Mouse (Mus musculus): Measurements from ENCODE around the gene Krtap28-10. TPM values are rescaled to one million over a fixed set of nuclear protein-coding genes. Genes with fewer than 3 reads are reported as not detected.

Krtap28-10 gene
- polyA plus RNA-seq, 1 experiment: not detected

DNA sequence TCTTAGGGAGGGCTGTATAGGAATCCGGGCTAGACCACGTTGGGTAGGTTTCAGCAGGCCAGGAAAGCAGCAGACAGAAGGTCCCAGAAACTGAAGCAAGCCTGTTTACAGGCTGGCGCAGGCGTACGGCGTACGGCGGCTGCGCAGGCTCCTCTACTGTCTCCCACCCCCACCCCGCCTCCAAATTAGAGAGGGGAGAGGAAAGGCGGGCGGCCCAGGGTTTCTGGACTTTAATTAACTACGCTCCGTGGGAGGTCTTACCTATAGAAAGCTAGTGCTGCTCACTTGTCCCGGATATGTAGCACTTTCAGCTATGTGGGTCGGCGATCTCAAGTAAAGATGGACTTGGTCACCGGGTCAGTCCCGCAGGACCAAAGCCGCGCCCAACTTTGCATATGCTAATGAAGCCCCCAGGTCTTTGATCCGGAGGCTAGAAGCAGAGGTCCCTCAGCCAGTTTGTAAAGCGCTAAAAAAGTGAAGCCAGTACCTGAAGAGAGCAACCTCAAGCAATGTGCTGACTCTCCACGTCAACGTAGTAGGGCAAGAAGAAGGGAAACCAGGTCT, 4.1 kb downstream of the Krtap28-10 start, which contains the start of gene Slc19a3:
TSS of gene Slc19a3 (minus strand) at position 340 of the 564 bp plus-strand sequence.
- WGBS: 3% methylated on average over 25 of the region's 25 CpGs
- Histone ChIP-seq H3K4me3 (ENCODE audit: low read depth, low read length) (peak within 1 kb of the TSS; percentile 57), H3K27ac (ENCODE audit: insufficient read depth, low read depth, low read length) (no peak within 1 kb of the TSS)

DNA sequence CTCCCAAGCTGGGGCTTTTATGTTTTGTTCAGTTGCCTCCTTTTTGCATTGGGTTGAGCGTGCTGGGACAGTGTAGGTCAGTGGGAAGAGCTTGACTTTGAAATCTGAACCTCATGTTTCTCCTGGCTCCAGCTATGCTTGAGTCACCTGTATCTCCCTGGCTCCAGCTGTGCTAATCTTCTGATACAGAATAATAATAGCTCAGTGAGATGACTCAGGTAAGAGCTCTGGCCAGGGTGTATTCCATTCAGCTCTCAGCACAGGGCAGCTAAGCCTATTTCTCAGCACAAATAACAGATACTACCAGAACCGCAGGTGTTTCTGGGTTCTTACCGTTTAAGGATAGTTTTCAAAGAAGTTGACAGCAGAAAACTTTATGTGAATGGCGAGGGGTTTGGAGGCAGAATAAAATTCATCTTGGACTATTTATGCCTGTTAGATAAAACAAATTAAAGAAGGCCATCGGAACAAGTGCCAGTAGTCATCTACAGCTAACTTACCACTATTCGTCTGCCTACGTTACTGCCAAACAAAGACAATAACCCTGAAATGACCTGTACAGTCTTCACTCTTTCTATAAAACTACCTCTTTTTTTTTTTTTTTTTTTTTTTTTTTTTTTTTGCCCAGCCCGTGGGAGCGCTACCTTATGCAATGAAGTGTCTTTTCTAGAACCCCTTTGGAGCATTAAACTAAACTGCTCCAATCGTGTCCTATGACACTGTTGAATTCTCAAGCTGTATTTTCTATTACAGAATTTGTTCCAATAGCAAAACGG, 5.2 kb downstream of the Krtap28-10 start:
- 76% methylated on average over 11 of the region's 11 CpGs for WGBS
- Histone ChIP-seq H3K4me3 (ENCODE audit: low read depth, low read length) (no peak overlapping the region), H3K36me3 (ENCODE audit: control insufficient read depth, insufficient read depth, low read length) (no peaks in the 10 kb centered on the region), H3K27me3 (ENCODE audit: control insufficient read depth, insufficient read depth, low read length) (no peaks in the 10 kb centered on the region), H3K27ac (ENCODE audit: insufficient read depth, low read depth, low read length) (no peak overlapping the region), H3K4me1 (ENCODE audit: control insufficient read depth, insufficient read depth, insufficient read length, low read length) (peaks cover 5% of the 10 kb centered on the region; the same call in 1 of the 2 replicates)
- no peak for TF ChIP-seq POLR2A (IDR thresholded peaks at IDR 0.05; ENCODE audit: low read depth, low read length)
- no peak for TF ChIP-seq CTCF (IDR thresholded peaks at IDR 0.05; ENCODE audit: extremely low read depth, insufficient read length, insufficient replicate concordance, low read depth, low read length)

More for the DNA sequence above, 4.1 kb downstream of the Krtap28-10 start, which contains the start of gene Slc19a3:
- H3K4me1 ChIP-seq (ENCODE audit: control insufficient read depth, insufficient read depth, insufficient read length, low read length): peaks cover 5% of the 10 kb centered on the region; the same call in 1 of the 2 replicates
- no peaks in the 10 kb centered on the region for H3K27me3 ChIP-seq (ENCODE audit: control insufficient read depth, insufficient read depth, low read length)
- H3K36me3 ChIP-seq (ENCODE audit: control insufficient read depth, insufficient read depth, low read length): no peaks in the 10 kb centered on the region
- TF ChIP-seq CTCF (IDR thresholded peaks at IDR 0.05; ENCODE audit: extremely low read depth, insufficient read length, insufficient replicate concordance, low read depth, low read length): no peak
- no peak for TF ChIP-seq POLR2A (IDR thresholded peaks at IDR 0.05; ENCODE audit: low read depth, low read length)

GRCm38 (mm10) chr1:83034509-83034908, 7.8 kb downstream of the Krtap28-10 start:
- TF ChIP-seq POLR2A (IDR thresholded peaks at IDR 0.05; ENCODE audit: low read depth, low read length) (no peak), CTCF (IDR thresholded peaks at IDR 0.05; ENCODE audit: extremely low read depth, insufficient read length, insufficient replicate concordance, low read depth, low read length) (no peak)
- WGBS: 81% methylated on average over 5 of the region's 5 CpGs
- no peaks in the 10 kb centered on the region for H3K27me3 ChIP-seq (ENCODE audit: control insufficient read depth, insufficient read depth, low read length)

GRCm38 (mm10) chr1:83032508-83032907, 9.8 kb downstream of the Krtap28-10 start:
- Histone ChIP-seq H3K4me3 (ENCODE audit: low read depth, low read length) (no peak overlapping the region), H3K27me3 (ENCODE audit: control insufficient read depth, insufficient read depth, low read length) (no peaks in the 10 kb centered on the region), H3K27ac (ENCODE audit: insufficient read depth, low read depth, low read length) (no peak overlapping the region), H3K36me3 (ENCODE audit: control insufficient read depth, insufficient read depth, low read length) (no peaks in the 10 kb centered on the region), H3K4me1 (ENCODE audit: control insufficient read depth, insufficient read depth, insufficient read length, low read length) (no peaks in the 10 kb centered on the region)
- no peak for TF ChIP-seq POLR2A (IDR thresholded peaks at IDR 0.05; ENCODE audit: low read depth, low read length)
- no peak for TF ChIP-seq CTCF (IDR thresholded peaks at IDR 0.05; ENCODE audit: extremely low read depth, insufficient read length, insufficient replicate concordance, low read depth, low read length)
- WGBS: 38% methylated on average over 6 of the region's 6 CpGs

More at GRCm38 (mm10) chr1:83034509-83034908, 7.8 kb downstream of the Krtap28-10 start:
- Histone ChIP-seq H3K4me3 (ENCODE audit: low read depth, low read length) (no peak overlapping the region), H3K27ac (ENCODE audit: insufficient read depth, low read depth, low read length) (no peak overlapping the region), H3K36me3 (ENCODE audit: control insufficient read depth, insufficient read depth, low read length) (no peaks in the 10 kb centered on the region), H3K4me1 (ENCODE audit: control insufficient read depth, insufficient read depth, insufficient read length, low read length) (peaks cover 5% of the 10 kb centered on the region; the same call in 1 of the 2 replicates)

DNA sequence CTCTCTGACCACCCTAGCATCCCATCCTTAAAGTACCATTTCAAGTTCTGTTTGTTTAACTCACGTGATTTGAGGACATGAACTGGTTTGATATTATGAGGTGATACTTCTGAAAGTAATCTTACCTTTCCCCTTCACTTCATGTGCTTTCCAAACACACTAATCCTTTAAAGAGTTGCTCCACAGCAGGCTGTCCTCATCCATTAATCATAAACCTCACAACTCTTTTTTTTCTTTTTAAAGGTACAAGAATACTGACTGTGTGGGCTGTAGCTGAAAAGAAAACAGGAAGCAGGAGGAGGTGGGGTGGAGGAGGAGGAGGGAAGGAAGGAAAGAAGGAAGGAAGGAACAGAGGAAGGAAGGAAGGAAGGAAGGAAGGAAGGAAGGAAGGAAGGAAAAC, 10.3 kb downstream of the Krtap28-10 start:
- no peaks in the 10 kb centered on the region for H3K4me1 ChIP-seq (ENCODE audit: control insufficient read depth, insufficient read depth, insufficient read length, low read length)
- H3K27ac ChIP-seq (ENCODE audit: insufficient read depth, low read depth, low read length): no peak overlapping the region
- no peak overlapping the region for H3K4me3 ChIP-seq (ENCODE audit: low read depth, low read length)
- TF ChIP-seq CTCF (IDR thresholded peaks at IDR 0.05; ENCODE audit: extremely low read depth, insufficient read length, insufficient replicate concordance, low read depth, low read length): no peak
- no peak for TF ChIP-seq POLR2A (IDR thresholded peaks at IDR 0.05; ENCODE audit: low read depth, low read length)
- H3K27me3 ChIP-seq (ENCODE audit: control insufficient read depth, insufficient read depth, low read length): no peaks in the 10 kb centered on the region
- WGBS: 29% methylated on average over 1 of the region's 1 CpGs
- H3K36me3 ChIP-seq (ENCODE audit: control insufficient read depth, insufficient read depth, low read length): no peaks in the 10 kb centered on the region

DNA sequence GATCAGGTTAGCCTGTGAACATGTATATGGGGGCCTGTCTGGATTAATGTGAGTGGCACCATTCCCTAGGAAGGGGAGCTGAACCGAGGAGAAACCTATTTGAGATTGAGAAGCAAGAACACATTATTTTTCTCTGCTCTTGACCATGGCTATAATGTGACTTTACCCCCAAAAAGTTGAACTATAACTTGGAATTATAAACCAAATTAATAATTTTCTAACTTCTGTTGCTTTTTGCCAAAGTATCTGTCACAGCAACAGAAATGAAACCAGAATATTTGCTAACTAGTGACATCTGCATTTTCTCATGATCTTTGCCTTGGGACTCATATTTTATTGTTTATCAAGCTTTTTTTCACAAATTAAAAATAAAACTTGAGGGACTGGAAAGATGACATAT, 25.7 kb downstream of the Krtap28-10 start:
- Histone ChIP-seq H3K4me3 (ENCODE audit: low read depth, low read length) (no peak overlapping the region), H3K36me3 (ENCODE audit: control insufficient read depth, insufficient read depth, low read length) (no peaks in the 10 kb centered on the region), H3K27ac (ENCODE audit: insufficient read depth, low read depth, low read length) (no peak overlapping the region), H3K27me3 (ENCODE audit: control insufficient read depth, insufficient read depth, low read length) (no peaks in the 10 kb centered on the region), H3K4me1 (ENCODE audit: control insufficient read depth, insufficient read depth, insufficient read length, low read length) (no peaks in the 10 kb centered on the region; the same call in 1 of the 2 replicates)
- TF ChIP-seq POLR2A (IDR thresholded peaks at IDR 0.05; ENCODE audit: low read depth, low read length) (no peak), CTCF (IDR thresholded peaks at IDR 0.05; ENCODE audit: extremely low read depth, insufficient read length, insufficient replicate concordance, low read depth, low read length) (no peak)
- WGBS: 31% methylated on average over 1 of the region's 1 CpGs

DNA sequence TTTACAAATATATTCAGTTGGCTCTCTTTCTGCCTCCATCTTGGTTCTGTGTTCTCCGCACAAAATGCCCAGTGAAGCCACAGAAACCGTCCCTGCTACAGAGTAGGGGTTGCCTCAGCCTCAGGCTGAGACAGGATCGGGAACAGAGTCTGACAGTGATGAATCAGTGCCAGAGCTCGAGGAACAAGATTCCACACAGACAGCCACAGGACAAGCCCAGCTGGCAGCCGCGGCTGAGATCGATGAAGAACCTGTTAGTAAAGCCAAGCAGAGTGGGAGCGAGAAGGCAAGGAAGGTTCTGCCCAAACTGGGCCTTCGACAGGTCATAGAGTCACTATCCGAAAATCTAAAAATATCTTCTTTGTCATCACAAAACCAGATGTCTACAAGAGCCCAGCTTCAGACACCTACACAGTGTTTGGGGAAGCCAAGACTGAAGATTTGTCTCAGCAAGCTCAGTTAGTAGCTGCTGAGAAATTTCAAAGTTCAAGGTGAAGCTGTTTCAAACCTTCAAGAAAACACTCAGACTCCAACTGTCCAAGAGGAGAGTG, 26.9 kb downstream of the Krtap28-10 start:
- TF ChIP-seq POLR2A (IDR thresholded peaks at IDR 0.05; ENCODE audit: low read depth, low read length) (no peak), CTCF (IDR thresholded peaks at IDR 0.05; ENCODE audit: extremely low read depth, insufficient read length, insufficient replicate concordance, low read depth, low read length) (no peak)
- H3K36me3 ChIP-seq (ENCODE audit: control insufficient read depth, insufficient read depth, low read length): no peaks in the 10 kb centered on the region
- no peak overlapping the region for H3K4me3 ChIP-seq (ENCODE audit: low read depth, low read length)
- no peak overlapping the region; the same call in 1 of the 2 replicates for H3K27ac ChIP-seq (ENCODE audit: insufficient read depth, low read depth, low read length)
- no peaks in the 10 kb centered on the region; the same call in 1 of the 2 replicates for H3K4me1 ChIP-seq (ENCODE audit: control insufficient read depth, insufficient read depth, insufficient read length, low read length)
- no peaks in the 10 kb centered on the region for H3K27me3 ChIP-seq (ENCODE audit: control insufficient read depth, insufficient read depth, low read length)
- WGBS: 60% methylated on average over 10 of the region's 10 CpGs
